Mouse (Mus musculus): ENCODE measurements around the gene Arhgap31.
"Not testable (repeated sequence)": the region's sequence is repeated elsewhere in the genome, so short reads cannot be mapped to it uniquely, and the experiment has no call there.

Arhgap31 gene

GRCm38 (mm10) chr16:38683094-38683493, 30.0 kb downstream of the Arhgap31 start:
- DNase-seq (ENCODE audit: low spot score) = no peak

GRCm38 (mm10) chr16:38681313-38681712, 31.8 kb downstream of the Arhgap31 start:
- no peak for DNase-seq (ENCODE audit: low spot score)

- no peak for DNase-seq (ENCODE audit: low spot score)
Observed at GRCm38 (mm10) chr16:38679431-38680021, 33.5 kb downstream of the Arhgap31 start.

- DNase-seq (ENCODE audit: low spot score) = no peak
Observed at GRCm38 (mm10) chr16:38678853-38679252, 34.2 kb downstream of the Arhgap31 start.

GRCm38 (mm10) chr16:38677941-38678340, 35.1 kb downstream of the Arhgap31 start:
- not testable (repeated sequence) for DNase-seq (ENCODE audit: low spot score)

GRCm38 (mm10) chr16:38677171-38677570, 35.9 kb downstream of the Arhgap31 start:
- no peak for DNase-seq (ENCODE audit: low spot score)

GRCm38 (mm10) chr16:38676647-38677046, 36.4 kb downstream of the Arhgap31 start:
- DNase-seq (ENCODE audit: low spot score) = no peak

- no peak for DNase-seq (ENCODE audit: low spot score)
Observed at GRCm38 (mm10) chr16:38675600-38676335, 37.3 kb downstream of the Arhgap31 start.

- DNase-seq (ENCODE audit: low spot score) = no peak
Observed at GRCm38 (mm10) chr16:38674891-38675290, 38.2 kb downstream of the Arhgap31 start.

GRCm38 (mm10) chr16:38673511-38673910, 39.6 kb downstream of the Arhgap31 start:
- DNase-seq (ENCODE audit: low spot score) = peak; percentile 34

- no peak for DNase-seq (ENCODE audit: low spot score)
Observed at GRCm38 (mm10) chr16:38672947-38673346, 40.1 kb downstream of the Arhgap31 start.

GRCm38 (mm10) chr16:38672370-38672769, 40.7 kb downstream of the Arhgap31 start:
- no peak for DNase-seq (ENCODE audit: low spot score)

GRCm38 (mm10) chr16:38670621-38671390, 42.3 kb downstream of the Arhgap31 start:
- DNase-seq (ENCODE audit: low spot score) = no peak

GRCm38 (mm10) chr16:38668871-38669675, 44.0 kb downstream of the Arhgap31 start:
- no peak for DNase-seq (ENCODE audit: low spot score)

GRCm38 (mm10) chr16:38666523-38666922, 46.6 kb downstream of the Arhgap31 start:
- no peak for DNase-seq (ENCODE audit: low spot score)

GRCm38 (mm10) chr16:38666016-38666415, 47.1 kb downstream of the Arhgap31 start:
- no peak for DNase-seq (ENCODE audit: low spot score)

- DNase-seq (ENCODE audit: low spot score) = no peak
Observed at GRCm38 (mm10) chr16:38662575-38662974, 50.5 kb downstream of the Arhgap31 start.

GRCm38 (mm10) chr16:38654308-38654707, 58.8 kb downstream of the Arhgap31 start:
- no peak for DNase-seq (ENCODE audit: low spot score)

- DNase-seq (ENCODE audit: low spot score) = peak; percentile 72
Observed at GRCm38 (mm10) chr16:38653390-38653871, 59.6 kb downstream of the Arhgap31 start.

GRCm38 (mm10) chr16:38652653-38653052, 60.4 kb downstream of the Arhgap31 start:
- no peak for DNase-seq (ENCODE audit: low spot score)

GRCm38 (mm10) chr16:38651721-38652231, 61.3 kb downstream of the Arhgap31 start:
- no peak for DNase-seq (ENCODE audit: low spot score)

- no peak for DNase-seq (ENCODE audit: low spot score)
Observed at GRCm38 (mm10) chr16:38651306-38651705, 61.8 kb downstream of the Arhgap31 start.

Measured in testis, postnatal 14 days (tissue).